Mouse (Mus musculus) layer of hippocampus, postnatal 10 days (tissue): ENCODE measurements around the gene Ntn5. TPM values are rescaled to one million over a fixed set of nuclear protein-coding genes. Genes with fewer than 3 reads are reported as not detected.

ENCODE experiments used
- DNase-seq, 2 experiments: peaks; one replicate each; pipeline ENCODE4 v3.0.0; 2021; ENCODE audit warnings: low spot score in 2 of 2
- total RNA-seq, 2 experiments: library from RNA; stranded (reverse); gene quantifications; 2 replicates each; pipeline ENCODE4 v1.2.3; 2021

Gene Ntn5
- total RNA-seq, 2 experiments from 2014 or later = 0.75 to 1.0 TPM

DNA sequence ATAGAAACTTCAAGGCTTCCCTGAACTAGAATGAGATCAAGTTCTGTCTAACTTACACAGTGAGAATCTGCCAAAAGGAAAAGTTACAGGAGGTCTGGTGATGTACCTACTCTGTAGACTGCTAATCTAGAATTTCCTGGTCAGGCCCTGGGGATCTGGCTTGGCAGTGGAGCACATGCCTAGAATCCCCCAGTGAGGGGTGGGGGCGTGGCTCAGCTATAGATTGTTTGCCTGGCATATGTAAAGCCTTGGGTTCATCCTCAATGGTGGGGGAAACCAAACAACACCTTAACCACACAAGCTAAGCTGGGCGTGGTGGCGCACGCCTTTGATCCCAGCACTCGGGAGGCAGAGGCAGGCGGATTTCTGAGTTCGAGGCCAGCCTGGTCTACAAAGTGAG, 14.1 kb downstream of the Ntn5 start:
- DNase-seq = no peak

DNA sequence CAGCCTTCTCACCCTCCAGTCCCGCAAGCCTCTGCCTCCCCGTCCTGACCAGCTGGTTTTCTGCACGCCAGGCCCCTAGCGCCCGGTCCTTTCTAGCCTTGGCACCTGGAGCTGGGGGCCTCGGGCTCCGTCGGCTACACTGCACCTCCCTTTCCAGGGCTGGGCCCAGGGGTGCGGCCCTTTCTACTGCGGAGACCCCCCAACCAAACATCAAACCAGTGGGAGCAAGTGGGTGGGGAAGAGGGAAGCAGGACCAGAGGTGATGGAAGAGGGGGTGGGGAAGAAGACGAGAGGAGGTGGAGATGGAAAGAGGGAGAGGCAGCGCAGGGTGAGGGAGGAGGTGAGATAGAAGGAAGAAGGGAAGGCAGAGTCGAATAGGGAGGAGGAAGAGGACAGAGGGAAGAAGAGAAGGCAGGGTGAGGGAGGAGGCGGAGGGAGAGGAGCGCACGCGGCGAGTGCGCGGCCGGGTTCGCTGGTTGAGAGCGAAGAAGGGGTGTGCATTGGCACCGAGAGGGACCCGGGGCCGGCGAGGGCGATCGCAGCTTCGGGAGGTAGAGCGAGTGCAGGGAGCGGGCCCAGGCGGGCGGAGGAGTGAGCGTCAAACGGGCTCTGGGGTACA, 15.8 kb downstream of the Ntn5 start, which contains the start of gene Car11:
TSS of gene Car11 (plus strand) at position 321 of the 619 bp plus-strand sequence.
- peak in 1 of 2 experiments; percentile 59 for DNase-seq

DNA sequence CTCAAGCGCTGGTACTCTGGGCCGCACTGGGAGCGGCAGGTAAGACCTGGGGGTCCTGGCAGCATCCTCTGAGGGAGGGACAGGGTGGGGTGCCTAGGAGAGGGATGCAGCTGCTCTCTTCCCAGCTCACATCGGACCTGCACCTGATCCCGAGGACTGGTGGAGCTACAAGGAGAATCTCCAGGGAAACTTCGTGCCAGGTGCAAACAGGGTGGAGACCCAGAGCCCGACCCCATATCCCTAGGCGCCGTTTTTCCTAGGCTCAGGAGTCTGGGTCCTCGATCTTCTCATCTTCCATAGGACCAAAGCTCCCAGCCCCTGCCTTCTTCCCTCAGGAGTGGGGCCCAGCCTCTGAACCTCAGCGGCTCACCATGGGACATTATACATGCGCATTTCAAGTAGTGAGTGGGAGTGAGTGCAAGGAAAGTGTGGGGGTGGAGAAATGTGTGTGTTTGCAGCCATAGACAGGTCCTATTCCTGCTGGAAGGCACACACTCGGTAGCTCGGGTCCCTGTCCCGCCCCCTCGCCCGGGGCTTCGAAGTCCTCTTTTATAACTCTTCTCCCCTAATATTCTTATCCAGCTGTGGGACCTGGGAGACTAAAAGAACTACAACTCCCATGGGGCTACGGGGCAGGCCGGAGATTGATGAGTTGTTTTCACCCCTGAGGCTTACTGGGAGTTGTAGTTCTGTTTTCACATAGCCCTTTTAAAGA, 16.6 kb downstream of the Ntn5 start:
- peak; percentile 73 to 79 for DNase-seq

DNA sequence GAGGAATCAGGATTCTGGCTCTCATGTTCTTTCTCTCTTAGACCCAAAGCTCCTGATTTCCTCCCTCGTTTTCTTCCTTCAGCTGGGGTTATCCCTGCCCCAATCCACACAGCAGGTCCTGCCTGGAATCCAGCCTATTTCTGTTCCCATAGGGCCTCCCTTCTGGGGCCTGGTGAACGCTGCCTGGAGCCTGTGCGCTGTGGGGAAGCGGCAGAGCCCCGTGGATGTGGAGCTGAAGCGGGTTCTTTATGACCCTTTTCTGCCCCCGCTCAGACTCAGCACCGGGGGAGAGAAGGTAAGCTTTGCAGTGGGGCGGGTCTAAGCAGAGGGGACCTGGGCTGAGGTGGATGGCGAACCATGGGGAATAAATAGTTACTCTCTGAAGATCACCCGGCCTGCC, 17.2 kb downstream of the Ntn5 start:
- peak in 1 of 2 experiments; percentile 55 for DNase-seq

DNA sequence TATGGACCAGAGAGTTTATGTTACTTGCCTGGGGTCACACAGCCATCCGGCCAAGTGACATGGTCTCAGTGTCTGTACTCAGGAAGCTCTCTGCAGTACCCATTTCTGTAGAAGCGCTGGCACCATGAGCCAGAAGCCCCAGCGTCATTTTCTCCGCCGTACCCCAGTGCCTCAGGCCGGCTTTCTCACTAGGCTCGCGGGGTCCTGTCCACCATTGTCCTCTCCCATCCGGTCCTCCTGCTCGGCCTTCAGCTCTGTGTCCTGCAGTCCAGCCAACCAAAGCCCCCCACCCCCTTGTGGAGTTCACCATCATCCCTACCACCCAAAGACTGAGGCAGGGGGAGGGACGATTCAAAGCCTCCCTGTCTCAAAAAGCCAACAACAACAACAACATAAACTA, 17.8 kb downstream of the Ntn5 start:
- DNase-seq = peak in 1 of 2 experiments; percentile 4

DNA sequence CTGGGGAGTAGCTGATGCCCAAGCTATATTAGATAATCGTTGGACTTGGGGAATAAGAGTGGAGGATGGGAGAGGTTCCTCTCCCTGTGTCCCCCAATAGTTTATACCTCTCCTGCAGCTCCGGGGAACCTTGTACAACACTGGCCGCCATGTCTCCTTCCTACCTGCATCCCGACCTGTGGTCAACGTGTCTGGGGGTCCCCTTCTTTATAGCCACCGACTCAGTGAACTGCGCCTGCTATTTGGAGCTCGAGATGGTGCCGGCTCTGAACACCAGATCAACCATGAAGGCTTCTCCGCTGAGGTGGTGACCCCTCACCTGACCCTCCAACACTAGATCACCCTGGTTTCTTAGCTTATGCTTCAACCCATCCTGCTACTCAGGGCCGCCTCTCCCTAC, 18.5 kb downstream of the Ntn5 start:
- no peak for DNase-seq

DNA sequence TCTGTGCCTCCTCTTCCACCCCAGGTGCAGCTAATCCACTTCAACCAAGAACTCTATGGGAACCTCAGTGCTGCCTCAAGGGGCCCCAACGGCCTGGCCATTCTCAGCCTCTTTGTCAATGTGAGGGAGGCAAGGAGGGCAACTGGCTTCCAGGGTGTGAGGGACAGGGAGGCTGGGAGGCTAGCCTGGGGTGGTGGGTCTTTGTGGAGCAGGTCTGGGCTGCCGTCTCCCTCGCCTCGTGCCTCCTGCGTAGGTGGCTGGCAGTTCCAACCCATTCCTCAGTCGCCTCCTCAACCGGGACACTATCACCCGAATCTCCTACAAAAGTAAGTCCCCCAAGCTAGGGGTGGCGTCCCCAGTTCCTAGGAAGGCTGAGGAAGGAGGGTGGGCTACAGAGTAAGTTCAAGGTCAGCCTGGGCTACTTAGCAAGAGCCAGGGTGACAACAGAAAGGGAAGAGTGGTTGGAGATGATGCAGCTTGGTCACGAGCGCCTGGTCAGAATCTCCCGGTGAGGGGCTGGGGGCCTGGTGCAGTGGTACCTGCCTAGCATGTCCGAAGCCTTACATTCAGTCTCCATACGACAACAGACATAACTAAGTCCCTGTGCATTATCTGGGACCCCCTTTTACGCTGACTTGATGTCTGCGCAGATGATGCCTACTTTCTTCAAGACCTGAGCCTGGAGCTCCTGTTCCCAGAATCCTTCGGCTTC, 19.1 kb downstream of the Ntn5 start:
- no peak for DNase-seq

DNA sequence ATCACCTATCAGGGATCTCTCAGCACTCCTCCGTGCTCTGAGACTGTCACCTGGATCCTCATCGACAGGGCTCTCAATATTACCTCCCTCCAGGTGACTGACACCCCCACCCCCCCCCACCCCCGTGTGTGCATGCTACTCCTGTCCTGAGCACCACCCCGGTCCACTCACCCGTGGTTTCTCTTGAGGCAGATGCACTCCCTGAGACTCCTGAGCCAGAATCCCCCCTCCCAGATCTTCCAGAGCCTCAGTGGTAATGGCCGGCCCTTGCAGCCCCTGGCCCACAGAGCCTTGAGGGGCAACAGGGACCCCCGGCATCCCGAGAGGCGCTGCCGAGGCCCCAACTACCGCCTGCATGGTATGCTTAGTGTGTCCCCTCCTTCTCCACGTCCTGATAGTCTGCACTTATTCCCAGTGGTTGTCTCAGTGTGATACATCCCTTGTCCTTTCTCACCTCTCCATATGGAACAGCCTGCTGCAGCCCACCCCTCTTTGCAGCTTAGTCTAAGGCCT, 19.8 kb downstream of the Ntn5 start:
- DNase-seq = no peak

DNA sequence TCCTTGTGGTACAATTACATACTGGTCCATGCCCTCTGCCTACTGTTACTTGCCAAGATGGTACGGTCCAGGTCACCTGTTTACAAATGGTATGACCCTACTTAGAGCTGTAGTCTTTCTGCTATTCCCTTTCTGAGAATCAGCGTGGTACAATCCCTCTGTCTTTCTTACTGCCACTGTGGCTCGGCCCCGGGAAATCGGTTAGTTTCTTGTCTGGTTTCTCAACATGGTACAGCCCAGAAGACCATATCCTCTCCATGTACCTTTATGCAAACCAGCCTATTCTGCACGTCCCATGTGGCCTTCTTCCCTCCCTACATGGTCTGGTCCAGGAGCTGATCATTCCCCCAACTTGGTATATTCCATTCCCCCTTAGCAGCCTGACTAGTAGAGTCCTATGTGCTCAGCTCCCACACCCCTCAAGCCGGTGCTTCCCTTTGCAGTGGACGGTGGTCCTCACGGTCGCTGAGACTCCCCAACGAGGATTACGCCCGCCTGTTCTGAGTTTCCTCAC, 20.3 kb downstream of the Ntn5 start:
- peak; percentile 74 to 81 for DNase-seq

DNA sequence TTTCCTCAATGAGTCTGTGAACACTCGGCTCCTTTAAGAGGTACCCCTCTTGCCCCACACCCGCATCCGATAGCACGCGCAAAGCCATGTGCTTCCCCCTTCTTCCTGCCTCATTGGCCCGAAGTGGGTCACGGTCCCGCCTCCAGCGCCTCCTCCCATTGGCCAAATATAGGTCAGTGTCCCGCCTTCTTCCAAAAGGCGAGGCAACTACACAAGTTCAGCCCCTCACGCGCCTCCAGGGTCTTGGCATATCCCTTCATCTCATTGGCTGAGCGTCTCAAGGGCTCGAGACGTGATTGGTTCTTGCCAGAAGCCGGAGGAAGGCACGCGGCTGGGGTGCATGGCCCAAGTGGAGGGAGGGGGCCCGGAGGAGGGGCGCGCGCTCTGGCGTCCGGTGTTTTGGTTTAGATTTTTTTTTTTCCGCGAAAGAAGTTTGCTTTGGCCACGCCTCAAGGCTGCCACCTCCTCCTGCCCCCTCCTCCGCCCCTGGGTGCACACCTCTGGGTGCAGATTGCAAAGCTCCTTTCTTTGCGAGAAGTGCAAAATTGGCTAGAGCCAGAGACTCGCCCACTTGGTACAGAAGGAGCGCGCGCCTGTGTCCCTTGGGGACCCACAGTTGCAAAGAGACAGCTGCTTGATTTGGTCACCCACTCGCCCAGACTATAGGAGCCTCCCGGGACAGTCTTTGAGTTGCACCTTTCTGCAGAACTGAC, 21.1 kb downstream of the Ntn5 start, which contains the start of gene Dbp:
TSS of gene Dbp (plus strand) at position 359 of the 713 bp plus-strand sequence.
- peak; percentile 98 for DNase-seq

DNA sequence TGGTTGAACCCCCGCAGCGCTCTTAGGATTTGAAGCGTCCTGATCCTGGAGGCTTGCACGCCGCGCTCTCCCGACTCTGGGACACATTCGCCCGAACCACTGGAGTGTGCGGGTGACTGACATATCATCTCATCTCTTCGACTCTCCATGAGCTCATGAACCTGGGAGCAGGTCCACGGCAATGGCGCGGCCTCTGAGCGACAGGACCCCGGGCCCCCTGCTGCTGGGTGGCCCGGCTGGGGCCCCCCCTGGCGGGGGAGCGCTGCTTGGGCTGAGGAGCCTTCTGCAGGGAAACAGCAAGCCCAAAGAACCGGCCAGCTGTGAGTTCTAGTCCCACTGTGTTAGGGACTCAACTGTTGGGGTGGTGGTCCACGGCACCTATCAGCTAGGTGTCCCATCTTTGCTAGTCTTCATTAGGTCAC, 21.6 kb downstream of the Ntn5 start:
- DNase-seq = no peak

DNA sequence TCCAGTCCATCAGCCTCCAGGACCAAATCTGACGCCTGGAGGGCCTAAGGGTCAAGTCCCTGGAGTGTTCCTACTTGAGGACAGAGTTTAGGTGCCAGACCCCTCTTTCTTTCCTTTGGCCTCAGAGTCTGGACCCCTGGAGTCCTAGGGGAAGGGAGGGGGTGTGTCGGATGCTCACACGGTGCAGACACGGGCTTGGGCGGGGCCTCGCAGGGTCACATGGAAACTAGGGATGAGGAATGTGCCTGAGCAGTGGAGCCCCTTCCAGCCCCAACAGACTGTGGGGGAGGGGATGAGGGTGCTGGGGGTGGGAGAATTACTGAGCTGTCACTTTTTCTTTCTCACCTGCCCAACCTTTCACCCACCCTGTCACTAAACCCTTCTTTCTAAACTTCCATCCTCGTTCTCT, 22.1 kb downstream of the Ntn5 start:
- DNase-seq = peak; percentile 84 to 87

DNA sequence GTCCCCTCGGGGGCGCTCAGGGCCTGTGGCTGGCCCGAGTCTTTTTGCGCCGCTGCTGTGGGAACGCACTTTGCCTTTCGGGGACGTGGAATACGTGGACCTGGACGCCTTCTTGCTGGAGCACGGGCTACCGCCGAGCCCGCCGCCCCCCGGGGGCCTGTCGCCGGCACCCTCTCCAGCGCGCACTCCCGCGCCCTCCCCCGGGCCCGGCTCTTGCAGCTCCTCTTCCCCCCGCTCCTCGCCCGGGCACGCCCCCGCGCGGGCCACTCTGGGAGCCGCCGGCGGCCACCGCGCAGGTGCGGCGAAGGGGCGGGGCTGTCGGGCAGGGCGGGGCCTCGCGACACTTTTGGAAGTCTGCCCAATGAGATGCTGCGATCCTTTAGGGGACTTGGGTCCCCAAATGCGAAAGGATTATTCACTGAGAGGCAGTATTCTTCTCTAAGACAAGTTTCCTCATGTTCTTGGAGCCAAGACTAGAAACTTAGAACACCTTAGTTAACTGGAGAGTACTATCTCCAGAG, 23.0 kb downstream of the Ntn5 start:
- peak; percentile 85 to 90 for DNase-seq

DNA sequence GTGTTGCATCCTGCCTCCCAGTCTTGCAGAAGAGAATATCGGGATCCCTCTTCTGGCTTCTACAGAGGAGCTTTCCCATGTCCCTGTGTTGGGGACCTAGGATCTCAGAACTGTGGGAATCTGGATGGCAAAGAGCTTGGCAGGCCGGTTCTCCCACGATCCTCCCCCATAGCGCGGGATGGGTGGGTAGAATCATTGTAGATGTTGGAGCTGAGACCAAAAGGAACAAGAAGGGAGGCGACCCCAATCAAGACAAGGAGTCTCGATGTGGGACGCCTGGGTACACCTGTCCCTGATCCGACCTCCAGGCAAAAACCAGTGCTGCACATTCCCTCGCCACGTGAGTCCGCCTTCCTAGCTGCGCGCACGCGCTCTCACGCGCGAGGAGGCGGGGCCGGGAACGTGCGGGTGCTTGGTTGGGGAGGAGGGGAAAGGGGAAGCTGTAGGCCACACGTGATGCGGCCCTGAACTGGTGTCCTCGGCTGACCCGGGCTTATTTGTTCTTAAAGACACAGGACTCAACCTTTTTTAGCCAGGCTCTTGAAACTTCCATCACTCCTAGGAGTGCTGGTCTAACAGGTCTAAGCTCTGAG, 23.6 kb downstream of the Ntn5 start:
- DNase-seq = peak; percentile 97

DNA sequence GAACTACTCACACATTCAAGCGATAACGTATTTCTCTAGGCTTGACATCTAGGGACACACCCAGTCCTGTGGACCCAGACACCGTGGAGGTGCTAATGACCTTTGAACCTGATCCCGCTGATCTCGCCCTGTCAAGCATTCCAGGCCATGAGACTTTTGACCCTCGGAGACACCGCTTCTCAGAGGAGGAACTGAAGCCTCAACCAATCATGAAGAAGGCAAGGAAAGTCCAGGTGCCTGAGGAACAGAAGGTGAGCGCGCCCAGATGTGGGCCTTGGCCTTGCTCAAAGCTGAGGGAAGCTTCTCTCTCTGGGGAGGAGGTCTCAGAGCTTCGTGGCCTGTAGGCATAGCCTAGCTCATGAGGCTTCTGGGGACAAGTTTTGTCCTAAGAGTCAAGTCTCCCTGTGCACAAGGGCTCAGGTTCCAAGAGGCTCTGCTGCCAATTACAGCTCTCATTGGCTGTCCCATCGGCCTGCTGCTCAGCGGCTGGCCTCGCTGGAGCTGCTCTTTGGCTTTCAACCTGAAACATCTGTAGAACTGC, 24.5 kb downstream of the Ntn5 start:
- no peak for DNase-seq

DNA sequence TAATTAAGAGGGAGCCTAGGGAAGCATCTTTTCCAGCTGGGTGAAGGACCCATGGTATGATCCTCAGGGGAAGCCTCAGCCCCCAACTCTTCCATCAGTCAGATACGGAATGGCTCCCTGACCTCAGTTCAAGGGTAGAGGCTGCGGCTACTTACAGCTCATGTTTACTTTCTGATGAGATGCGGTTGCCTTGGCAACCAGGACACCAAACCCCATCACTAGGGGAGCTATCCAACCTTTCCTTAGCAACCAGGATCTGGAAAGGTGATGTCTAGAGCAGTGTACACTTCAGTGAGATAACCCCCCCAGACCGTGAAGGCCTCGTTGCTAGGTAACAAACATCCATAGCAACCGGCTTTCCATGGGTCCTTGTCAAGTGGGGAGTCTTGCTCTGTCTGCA, 25.2 kb downstream of the Ntn5 start:
- peak in 1 of 2 experiments; percentile 46 for DNase-seq

DNA sequence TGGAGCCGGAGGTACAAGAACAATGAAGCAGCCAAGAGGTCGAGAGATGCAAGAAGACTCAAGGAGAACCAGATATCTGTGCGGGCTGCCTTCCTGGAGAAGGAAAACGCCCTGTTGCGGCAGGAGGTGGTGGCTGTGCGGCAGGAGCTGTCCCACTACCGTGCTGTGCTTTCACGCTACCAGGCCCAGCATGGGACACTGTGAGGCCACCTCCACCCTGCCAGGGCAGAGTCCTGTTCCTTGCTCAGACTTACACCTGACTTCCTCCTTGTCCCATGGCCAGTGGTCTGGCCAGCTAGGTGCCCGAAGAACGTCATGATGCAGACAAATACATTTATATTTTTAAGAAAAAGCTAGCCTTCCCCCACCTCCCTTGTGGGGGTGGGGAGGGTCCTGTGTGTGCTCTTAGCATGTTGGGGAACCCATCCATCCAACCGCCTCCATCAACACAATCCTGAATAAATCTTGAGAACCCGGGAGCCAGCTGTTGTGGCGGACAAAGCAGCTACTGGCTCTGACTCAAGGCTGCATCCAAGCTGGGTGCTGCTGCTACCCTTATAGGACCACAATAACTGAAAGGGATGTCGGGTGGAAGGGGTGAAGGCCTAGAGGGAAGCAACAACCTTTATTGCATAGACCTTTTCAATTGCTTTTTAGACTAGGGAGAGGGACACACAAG, 26.0 kb downstream of the Ntn5 start:
- peak in 1 of 2 experiments; percentile 30 for DNase-seq

DNA sequence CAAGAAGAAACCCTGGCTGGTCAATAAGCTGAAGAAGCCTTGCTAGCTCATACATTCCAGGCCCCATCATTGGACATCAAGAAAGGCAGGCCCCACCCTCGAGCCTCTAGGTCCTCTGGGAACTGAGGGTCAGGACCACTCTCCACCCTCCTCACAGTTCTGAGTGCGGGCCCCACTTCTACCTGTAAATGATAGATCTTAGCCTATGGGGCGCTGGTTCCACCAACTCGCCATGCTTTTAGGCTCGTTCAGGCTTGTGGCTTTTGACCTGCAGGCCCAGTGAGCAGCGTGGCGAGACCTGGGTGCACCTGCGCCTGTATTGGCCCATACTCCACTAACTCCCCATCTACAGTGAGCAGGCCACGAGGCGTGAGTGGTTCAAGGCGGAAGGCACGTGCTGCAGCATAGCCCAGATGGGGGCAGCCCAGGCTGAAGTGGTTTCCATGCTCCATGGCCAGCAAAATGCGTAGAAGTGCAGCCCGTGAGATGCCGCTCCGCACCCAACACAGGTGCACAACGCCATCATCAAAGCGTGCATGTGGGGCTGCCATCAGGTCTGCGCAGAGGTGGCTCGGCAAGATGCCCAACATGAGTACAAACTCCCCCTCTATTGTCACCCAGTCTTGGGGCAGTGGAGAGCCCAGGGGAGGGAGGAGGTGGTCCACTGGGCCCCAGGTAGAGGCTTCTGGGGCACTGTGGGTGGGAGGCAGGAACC, 26.8 kb downstream of the Ntn5 start:
- peak in 1 of 2 experiments; percentile 33 for DNase-seq
